13 mouse cellular contexts compared by ENCODE assay signal in genomic region chr15:72201791-72202190, GRCm38 (mm10).
DNase-seq lines count a peak whose midpoint lies in the region.
"Had no signal": no experiment of that assay in that cellular context is flagged by ENCODE, and none has a peak within 500 bp of the region (broad histone marks: within the 10 kb centered on the region; RNA-seq: fewer than 3 reads in every experiment).

No protein-coding gene starts in this region.

- peak; percentile 30 for DNase-seq in cerebellum, adult 11 months
- no peak for DNase-seq in cerebellum, postnatal 4 days (ENCODE audit: low spot score in 2 of 2)
- peak; percentile 17 for DNase-seq in left cerebral cortex, postnatal 4 days
- no peak for DNase-seq in left cerebral cortex, postnatal 36 days (ENCODE audit: low spot score in 2 of 2)
- peak; percentile 53 for DNase-seq in cerebellum, adult 9-11 months
- peak; percentile 53 to 69 for DNase-seq in cerebellum, postnatal 36 days
- no peak for DNase-seq in urinary bladder, adult 2 months (ENCODE audit: low spot score)
- DNase-seq in spleen, adult 18-20 months: no peak
- DNase-seq: adrenal gland, postnatal 14 days; forebrain, postnatal 0 days; gastrocnemius, postnatal 14 days; heart, postnatal 10 days; heart, postnatal 4 days had no signal

- intact Hi-C loops in left cerebral cortex, postnatal 4 days (cut with DNase I): loop anchor here (10.0 kb wide), 3 partner anchors 117 to 823 kb away; no protein-coding TSS in a partner anchor
- intact Hi-C loops in left cerebral cortex, postnatal 36 days (cut with DNase I): loop anchor here (10.0 kb wide), 3 partner anchors 117 to 603 kb away; no protein-coding TSS in a partner anchor

Comparison
In these comparisons a context has a peak if more than half of its experiments do, and no peak if none do; other contexts are left out.
1. DNase-seq: peak in cerebellum, adult 11 months (single experiment), left cerebral cortex, postnatal 4 days (single experiment), cerebellum, adult 9-11 months (single experiment) and cerebellum, postnatal 36 days (2 of 2); none in cerebellum, postnatal 4 days (0 of 2), left cerebral cortex, postnatal 36 days (0 of 2), urinary bladder, adult 2 months (single experiment) and spleen, adult 18-20 months (0 of 2).